Mouse (Mus musculus): ENCODE results near the gene Gsdma2. TPM values are rescaled to one million over a fixed set of nuclear protein-coding genes. Genes with fewer than 3 reads are reported as not detected.
A peak's percentile ranks its signal among the peaks of the same experiment; 100 is the strongest.

Gene Gsdma2
- polyA plus RNA-seq, 1 experiment: 0.42 TPM

GRCm38 (mm10) chr11:98698849-98699640 is 52.5 kb downstream of the Gsdma2 start:
- Histone ChIP-seq H3K27ac (ENCODE audit: control insufficient read depth, insufficient read depth, low read depth, low read length) (no peak overlapping the region), H3K27me3 (ENCODE audit: control insufficient read depth, insufficient read depth, low read length) (no peaks in the 10 kb centered on the region), H3K4me3 (ENCODE audit: control insufficient read depth, low read depth, low read length) (no peak overlapping the region), H3K36me3 (ENCODE audit: control insufficient read depth, insufficient read depth, low read length) (no peaks in the 10 kb centered on the region), H3K4me1 (ENCODE audit: control insufficient read depth, insufficient read depth, low read length) (no peaks in the 10 kb centered on the region)
- TF ChIP-seq CTCF (IDR thresholded peaks at IDR 0.05; ENCODE audit: control insufficient read depth, insufficient read depth, insufficient replicate concordance, low read depth, low read length): no peak
- TF ChIP-seq POLR2A (IDR thresholded peaks at IDR 0.05; ENCODE audit: control insufficient read depth, low read depth, low read length): no peak

- Histone ChIP-seq H3K27me3 (ENCODE audit: control insufficient read depth, insufficient read depth, low read length) (no peaks in the 10 kb centered on the region), H3K27ac (ENCODE audit: control insufficient read depth, insufficient read depth, low read depth, low read length) (no peak overlapping the region), H3K4me3 (ENCODE audit: control insufficient read depth, low read depth, low read length) (no peak overlapping the region), H3K4me1 (ENCODE audit: control insufficient read depth, insufficient read depth, low read length) (no peaks in the 10 kb centered on the region), H3K36me3 (ENCODE audit: control insufficient read depth, insufficient read depth, low read length) (no peaks in the 10 kb centered on the region; the same call in 1 of the 2 replicates)
- TF ChIP-seq CTCF (IDR thresholded peaks at IDR 0.05; ENCODE audit: control insufficient read depth, insufficient read depth, insufficient replicate concordance, low read depth, low read length) (peak; percentile 82; the same call in 1 of the 2 replicates), POLR2A (IDR thresholded peaks at IDR 0.05; ENCODE audit: control insufficient read depth, low read depth, low read length) (no peak)
Measured at GRCm38 (mm10) chr11:98699911-98700310, 53.4 kb downstream of the Gsdma2 start.

GRCm38 (mm10) chr11:98701213-98701670 is 54.7 kb downstream of the Gsdma2 start, which contains the start of gene Csf3:
Csf3 (plus strand) TSS chr11:98701263.
- TF ChIP-seq CTCF (IDR thresholded peaks at IDR 0.05; ENCODE audit: control insufficient read depth, insufficient read depth, insufficient replicate concordance, low read depth, low read length): no peak
- TF ChIP-seq POLR2A (IDR thresholded peaks at IDR 0.05; ENCODE audit: control insufficient read depth, low read depth, low read length): no peak
- H3K4me3 ChIP-seq (ENCODE audit: control insufficient read depth, low read depth, low read length): no peak within 1 kb of the TSS
- H3K4me1 ChIP-seq (ENCODE audit: control insufficient read depth, insufficient read depth, low read length): no peaks in the 10 kb centered on the region
- no peak within 1 kb of the TSS for H3K27ac ChIP-seq (ENCODE audit: control insufficient read depth, insufficient read depth, low read depth, low read length)
- H3K36me3 ChIP-seq (ENCODE audit: control insufficient read depth, insufficient read depth, low read length): no peaks in the 10 kb centered on the region; the same call in 1 of the 2 replicates
- no peaks in the 10 kb centered on the region for H3K27me3 ChIP-seq (ENCODE audit: control insufficient read depth, insufficient read depth, low read length)

DNA sequence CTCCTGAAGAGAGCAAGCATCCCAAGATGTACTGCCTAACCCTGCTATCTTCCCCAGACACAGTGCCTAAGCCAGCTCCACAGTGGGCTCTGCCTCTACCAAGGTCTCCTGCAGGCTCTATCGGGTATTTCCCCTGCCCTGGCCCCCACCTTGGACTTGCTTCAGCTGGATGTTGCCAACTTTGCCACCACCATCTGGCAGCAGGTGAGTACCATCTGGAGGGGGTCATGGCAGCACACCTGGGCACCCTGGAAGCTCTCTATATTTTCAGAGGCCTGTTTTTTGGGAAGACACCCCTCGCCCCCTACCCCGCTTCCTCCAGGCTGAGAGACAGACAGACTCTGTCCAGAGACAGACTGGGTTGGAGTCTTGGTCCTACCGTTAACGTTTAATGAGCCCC is 55.8 kb downstream of the Gsdma2 start:
- H3K4me3 ChIP-seq (ENCODE audit: control insufficient read depth, low read depth, low read length): no peak overlapping the region
- H3K4me1 ChIP-seq (ENCODE audit: control insufficient read depth, insufficient read depth, low read length): no peaks in the 10 kb centered on the region
- TF ChIP-seq POLR2A (IDR thresholded peaks at IDR 0.05; ENCODE audit: control insufficient read depth, low read depth, low read length) (no peak), CTCF (IDR thresholded peaks at IDR 0.05; ENCODE audit: control insufficient read depth, insufficient read depth, insufficient replicate concordance, low read depth, low read length) (no peak)
- H3K27me3 ChIP-seq (ENCODE audit: control insufficient read depth, insufficient read depth, low read length): no peaks in the 10 kb centered on the region
- H3K36me3 ChIP-seq (ENCODE audit: control insufficient read depth, insufficient read depth, low read length): no peaks in the 10 kb centered on the region; the same call in 1 of the 2 replicates
- no peak overlapping the region for H3K27ac ChIP-seq (ENCODE audit: control insufficient read depth, insufficient read depth, low read depth, low read length)

DNA sequence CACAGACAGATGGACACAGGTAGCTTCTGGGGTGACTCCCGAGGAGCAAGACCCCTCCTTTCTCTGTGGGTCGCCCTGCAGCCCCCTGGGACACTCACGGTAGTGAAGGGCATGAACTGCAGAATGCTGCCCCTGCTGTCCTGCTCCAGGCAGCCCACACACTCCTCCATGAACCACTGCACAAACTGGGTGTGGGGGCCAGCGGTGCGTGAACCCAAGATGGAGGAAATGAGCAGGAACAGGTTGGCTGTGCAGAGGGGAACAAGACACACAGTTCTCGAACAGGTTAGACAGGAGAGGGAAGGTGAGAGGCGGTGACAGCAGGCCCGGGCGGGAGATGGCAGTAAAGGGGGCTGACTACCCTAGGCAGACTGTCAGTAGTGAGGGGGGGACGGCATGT is 58.5 kb downstream of the Gsdma2 start:
- Histone ChIP-seq H3K4me1 (ENCODE audit: control insufficient read depth, insufficient read depth, low read length) (no peaks in the 10 kb centered on the region; the same call in 1 of the 2 replicates), H3K36me3 (ENCODE audit: control insufficient read depth, insufficient read depth, low read length) (no peaks in the 10 kb centered on the region; the same call in none of the 2 replicates), H3K4me3 (ENCODE audit: control insufficient read depth, low read depth, low read length) (no peak overlapping the region), H3K27me3 (ENCODE audit: control insufficient read depth, insufficient read depth, low read length) (no peaks in the 10 kb centered on the region), H3K27ac (ENCODE audit: control insufficient read depth, insufficient read depth, low read depth, low read length) (no peak overlapping the region)
- TF ChIP-seq POLR2A (IDR thresholded peaks at IDR 0.05; ENCODE audit: control insufficient read depth, low read depth, low read length): no peak
- TF ChIP-seq CTCF (IDR thresholded peaks at IDR 0.05; ENCODE audit: control insufficient read depth, insufficient read depth, insufficient replicate concordance, low read depth, low read length): no peak

Other genes with a start within 250 kb of the Gsdma2 start
- gene Pgap3, start 246.3 kb upstream of the Gsdma2 start, polyA plus RNA-seq (2012; rRNA removed): 4.9 and 6.1 TPM in 2 replicates
- gene Erbb2, start 234.3 kb upstream of the Gsdma2 start, polyA plus RNA-seq (2012; rRNA removed): 1.5 and 1.9 TPM in 2 replicates
- gene Mien1, start 207.8 kb upstream of the Gsdma2 start, polyA plus RNA-seq (2012; rRNA removed): 53.1 and 68.0 TPM in 2 replicates
- gene Grb7, start 200.4 kb upstream of the Gsdma2 start, polyA plus RNA-seq (2012; rRNA removed): 2.4 and 3.1 TPM in 2 replicates
- 0.10 TPM in 2 replicates for gene Ikzf3, start 100.7 kb upstream of the Gsdma2 start, polyA plus RNA-seq (2012; rRNA removed)
- gene Zpbp2, start 95.7 kb upstream of the Gsdma2 start, polyA plus RNA-seq (2012; rRNA removed): 274 and 283 TPM in 2 replicates
- 96.2 and 111 TPM in 2 replicates for gene Ormdl3, start 59.4 kb upstream of the Gsdma2 start, polyA plus RNA-seq (2012; rRNA removed)
- not detected in 2 replicates for gene Lrrc3c, start 48.5 kb upstream of the Gsdma2 start, polyA plus RNA-seq (2012; rRNA removed)
- 0.11 and 0.16 TPM in 2 replicates for gene Gm12355, start 21.1 kb upstream of the Gsdma2 start, polyA plus RNA-seq (2012; rRNA removed)
- 0.20 TPM in 2 replicates for gene Gsdma3, start 20.4 kb upstream of the Gsdma2 start, polyA plus RNA-seq (2012; rRNA removed)
- 5.5 and 6.7 TPM in 2 replicates for gene Gsdma, start 17.6 kb downstream of the Gsdma2 start, polyA plus RNA-seq (2012; rRNA removed)
- 70.2 and 78.9 TPM in 2 replicates for gene Psmd3, start 35.8 kb downstream of the Gsdma2 start, polyA plus RNA-seq (2012; rRNA removed)
- 0.48 and 0.63 TPM in 2 replicates for gene Csf3, start 54.5 kb downstream of the Gsdma2 start, polyA plus RNA-seq (2012; rRNA removed)
- gene Med24, start 82.7 kb downstream of the Gsdma2 start, polyA plus RNA-seq (2012; rRNA removed): 96.6 and 106 TPM in 2 replicates
- 14.4 and 18.9 TPM in 2 replicates for gene Thra, start 93.9 kb downstream of the Gsdma2 start, polyA plus RNA-seq (2012; rRNA removed)
- 34.7 and 38.6 TPM in 2 replicates for gene Nr1d1, start 128.6 kb downstream of the Gsdma2 start, polyA plus RNA-seq (2012; rRNA removed)
- 138 and 143 TPM in 2 replicates for gene Msl1, start 148.8 kb downstream of the Gsdma2 start, polyA plus RNA-seq (2012; rRNA removed)
- 22.0 and 24.9 TPM in 2 replicates for gene Casc3, start 158.1 kb downstream of the Gsdma2 start, polyA plus RNA-seq (2012; rRNA removed)
- gene Rapgefl1, start 190.0 kb downstream of the Gsdma2 start, polyA plus RNA-seq (2012; rRNA removed): 2.2 and 2.7 TPM in 2 replicates
- 4.3 and 6.4 TPM in 2 replicates for gene Wipf2, start 216.9 kb downstream of the Gsdma2 start, polyA plus RNA-seq (2012; rRNA removed)